Mouse (Mus musculus): ENCODE measurements around the gene Gm17374. TPM values are rescaled to one million over a fixed set of nuclear protein-coding genes. Genes with fewer than 3 reads are reported as not detected.
"Not testable (repeated sequence)": the region's sequence is repeated elsewhere in the genome, so short reads cannot be mapped to it uniquely, and the experiment has no call there.

The Gm17374 gene
- total RNA-seq (2021) = not detected
- long read RNA-seq, experiment 1 = 0 reads
- long read RNA-seq, experiment 2 = 0 reads

DNA sequence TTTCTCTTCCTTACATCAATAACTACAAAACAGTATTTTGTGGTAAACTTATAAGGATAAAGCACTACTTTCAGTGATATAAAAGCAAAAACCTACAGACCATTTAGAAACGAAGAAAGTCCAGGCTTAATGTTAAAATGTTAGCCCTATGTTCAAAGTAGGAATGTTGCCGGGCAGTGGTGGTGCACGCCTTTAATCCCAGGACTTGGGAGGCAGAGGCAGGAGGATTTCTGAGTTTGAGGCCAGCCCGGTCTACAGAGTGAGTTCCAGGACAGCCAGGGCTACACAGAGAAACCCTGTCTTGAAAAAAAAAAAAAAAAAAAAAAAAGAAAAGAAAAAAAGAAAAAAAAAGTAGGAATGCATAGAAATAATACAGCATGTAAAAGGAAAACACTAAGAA lies at the start of gene Gm17374:
Gene Gm17374 (plus strand): TSS at position 301 of the 400 bp plus-strand sequence.
- DNase-seq = not testable (repeated sequence)
- intact Hi-C loops (cut with DNase I) = loop anchor here (10.0 kb wide), 1 partner anchor 377 kb away; no protein-coding TSS in a partner anchor

DNA sequence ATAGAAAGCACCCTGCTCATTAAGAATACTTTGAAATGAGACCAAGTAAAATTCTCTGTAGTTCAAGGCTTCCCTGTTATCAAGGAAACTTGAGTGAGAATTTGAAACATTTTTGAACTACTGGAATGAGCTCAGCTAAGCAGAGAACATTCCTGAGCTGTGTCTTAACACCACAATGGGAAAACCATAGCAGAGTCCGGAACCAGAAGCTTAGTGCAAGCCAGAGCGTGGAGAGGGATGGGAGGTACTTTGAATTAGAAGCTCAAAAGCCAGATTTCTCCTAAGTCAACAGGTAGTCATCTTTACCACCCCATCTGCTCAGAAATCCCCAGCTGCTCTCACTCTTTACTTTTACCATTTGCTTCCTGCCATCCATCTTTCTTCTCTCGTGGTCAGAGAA lies 46.9 kb upstream of the Gm17374 start:
- intact Hi-C loops (cut with DNase I) = no loop called here
- no peak for DNase-seq

DNA sequence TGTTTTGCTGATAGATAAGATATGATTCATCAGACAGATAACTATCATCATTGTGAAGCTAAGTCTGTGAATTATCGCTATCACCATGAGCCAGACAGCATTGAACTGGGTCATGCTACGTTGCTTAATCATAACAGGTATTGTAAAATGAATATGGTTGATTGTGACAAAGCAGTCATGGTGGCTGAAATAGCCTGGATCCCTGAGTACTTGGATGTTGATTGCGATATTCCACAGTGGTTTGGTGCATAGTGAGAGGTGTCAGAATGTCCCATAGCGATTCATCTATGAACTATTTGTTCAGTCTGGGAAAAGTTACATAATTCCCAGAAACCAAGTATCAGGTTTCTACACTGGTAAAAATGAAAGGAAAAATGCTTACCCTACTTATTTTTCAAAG lies 44.2 kb upstream of the Gm17374 start:
- no peak for DNase-seq
- intact Hi-C loops (cut with DNase I) = no loop called here

- intact Hi-C loops (cut with DNase I) = no loop called here
- DNase-seq = no peak
Measured at GRCm38 (mm10) chr2:140108945-140109344, 42.9 kb upstream of the Gm17374 start.

DNA sequence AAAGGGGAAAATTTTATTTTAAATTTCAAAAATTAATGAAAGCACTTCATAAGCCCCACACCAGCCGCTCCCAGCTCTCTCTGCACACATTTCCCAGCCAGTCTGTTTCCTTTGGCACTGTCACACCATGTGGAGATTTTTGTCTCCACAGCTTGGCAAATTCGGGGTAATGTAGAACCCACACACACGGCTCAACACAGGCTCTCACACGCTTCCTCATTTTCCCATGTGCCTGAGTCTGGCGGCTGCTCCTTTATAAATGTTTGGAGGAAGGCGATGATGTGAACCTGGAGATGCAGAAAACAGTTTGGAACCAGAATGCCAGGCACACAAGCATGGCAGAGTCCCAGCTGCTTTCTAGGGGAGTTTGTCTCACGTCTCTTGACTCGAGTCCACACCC lies 38.0 kb upstream of the Gm17374 start:
- intact Hi-C loops (cut with DNase I) = no loop called here
- DNase-seq = no peak

- intact Hi-C loops (cut with DNase I) = no loop called here
- DNase-seq = no peak
Measured at GRCm38 (mm10) chr2:140125516-140125915, 26.3 kb upstream of the Gm17374 start.

DNA sequence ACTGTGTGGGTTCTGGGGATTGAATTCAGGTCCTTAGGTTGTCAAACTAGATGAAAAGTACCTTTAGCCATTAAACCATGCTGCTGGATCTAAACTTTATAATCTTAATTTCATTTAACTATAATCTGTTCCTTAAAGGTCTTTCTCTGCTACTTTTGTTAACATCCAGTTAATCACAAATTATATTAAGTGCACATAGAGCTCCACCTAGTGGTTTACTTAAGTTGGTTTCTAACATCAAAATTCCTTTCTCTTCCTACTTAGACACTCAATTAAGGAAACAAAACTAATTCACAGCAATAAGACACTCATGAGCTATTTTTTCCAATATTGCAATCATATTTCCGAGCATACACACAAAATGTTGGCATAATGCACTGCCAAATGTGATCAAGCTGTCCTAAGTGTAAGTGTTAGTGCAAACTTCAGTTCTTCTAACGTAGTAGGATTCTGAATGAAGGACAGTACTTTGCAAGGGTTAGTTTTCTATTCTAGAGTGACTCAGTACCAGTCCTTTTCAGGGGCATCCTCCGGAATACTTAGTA lies 7.4 kb downstream of the Gm17374 start:
- intact Hi-C loops (cut with DNase I) = loop anchor here (5.0 to 10.0 kb wide), 3 partner anchors 384 to 777 kb away; no protein-coding TSS in a partner anchor

GRCm38 (mm10) chr2:140163351-140163854 lies 11.6 kb downstream of the Gm17374 start:
- intact Hi-C loops (cut with DNase I) = no loop called here
- no peak for DNase-seq

More for the DNA sequence above, 7.4 kb downstream of the Gm17374 start:
- no peak for DNase-seq

DNA sequence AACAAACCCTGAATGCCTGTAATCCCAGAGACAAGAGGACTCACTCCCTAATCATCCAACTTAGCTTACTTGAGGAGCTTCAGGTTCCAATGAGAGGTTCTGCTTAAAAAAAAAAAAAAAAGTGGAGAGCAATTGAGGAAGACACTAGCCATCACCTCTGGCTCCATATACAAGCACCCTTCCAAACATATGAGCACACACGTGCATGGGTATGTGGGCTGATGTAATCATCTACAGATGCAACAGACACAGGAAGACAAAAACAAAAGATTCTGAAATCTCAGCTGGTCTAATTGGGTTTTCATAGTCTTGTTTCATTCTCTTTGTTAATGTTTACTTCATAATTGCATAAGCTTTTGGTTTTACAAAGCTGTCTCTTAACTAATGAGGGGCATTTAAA lies 17.2 kb downstream of the Gm17374 start:
- no peak for DNase-seq
- intact Hi-C loops (cut with DNase I) = no loop called here

DNA sequence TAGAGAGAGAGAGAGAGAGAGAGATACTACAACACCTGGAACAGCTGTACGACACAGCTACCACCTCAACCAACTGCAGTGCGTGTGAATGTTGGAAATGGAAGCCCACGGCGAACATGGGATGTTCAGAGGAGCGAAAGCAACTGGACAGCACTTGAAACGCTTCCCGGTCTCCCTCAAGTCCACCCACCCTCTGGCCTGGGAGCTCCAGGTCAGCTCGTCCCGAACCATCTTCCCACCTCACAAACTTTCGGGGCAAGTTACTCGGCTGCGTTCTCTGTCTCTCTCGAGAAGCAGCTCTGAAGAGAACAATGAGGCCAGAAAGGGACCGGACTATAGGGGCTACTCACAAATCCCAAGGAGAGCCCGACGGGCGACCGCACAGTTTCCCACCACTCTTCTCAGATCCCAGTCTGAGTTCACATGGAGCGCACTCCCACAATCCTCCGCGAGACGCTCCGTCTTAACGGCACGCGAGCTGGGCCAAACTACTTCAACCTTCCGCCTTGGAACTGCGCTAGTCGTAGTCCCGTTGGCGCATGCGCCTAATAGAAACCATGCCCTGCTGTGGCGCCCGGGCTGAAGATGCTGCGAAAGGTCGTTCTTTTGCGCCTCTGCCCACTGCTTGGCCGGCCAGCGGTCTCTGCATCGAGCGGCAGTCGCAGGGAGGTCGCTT lies 18.4 kb downstream of the Gm17374 start, which contains the start of the genes Esf1 and Ndufaf5:
Gene Esf1 (minus strand): TSS at position 438 of the 676 bp plus-strand sequence.
Gene Ndufaf5 (plus strand): TSS at position 523 of the 676 bp plus-strand sequence.
- intact Hi-C loops (cut with DNase I) = no loop called here
- DNase-seq = peak; percentile 94 to 97

DNA sequence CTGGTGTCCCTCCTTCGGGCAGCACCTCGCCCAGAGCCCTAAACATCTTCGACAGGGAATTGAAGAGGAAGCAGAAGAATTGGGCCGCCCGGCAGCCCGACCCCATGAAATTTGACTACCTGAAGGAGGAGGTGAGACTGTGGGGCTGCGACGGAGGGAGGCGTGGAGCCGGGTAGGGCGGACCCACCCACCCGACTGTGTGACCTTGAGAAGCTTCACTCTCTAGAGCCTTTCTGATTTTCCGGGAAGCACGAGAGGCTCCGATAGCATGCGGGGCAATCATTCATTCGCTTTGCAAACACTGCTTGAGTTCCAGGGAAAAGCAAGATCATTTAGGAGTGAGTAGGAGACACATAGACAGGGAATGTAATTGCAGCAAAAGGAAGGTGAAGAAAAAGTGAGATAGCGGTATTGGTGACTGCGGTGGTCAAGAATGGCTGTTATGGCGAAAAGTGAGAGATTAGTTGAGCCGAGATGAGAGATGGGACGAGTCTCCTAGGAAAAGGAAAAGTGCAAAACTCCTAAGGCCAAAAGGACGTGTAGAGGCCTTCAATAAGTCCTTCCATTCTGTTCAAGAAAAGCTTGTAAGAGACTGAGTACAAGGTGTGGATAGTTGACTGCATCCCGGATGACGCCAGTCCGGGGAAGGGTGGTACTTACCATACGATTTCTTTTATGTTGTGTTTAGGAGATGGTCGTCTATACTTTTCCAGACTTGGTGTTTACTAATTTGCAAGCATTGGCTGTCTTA lies 19.1 kb downstream of the Gm17374 start:
- intact Hi-C loops (cut with DNase I) = no loop called here
- DNase-seq = no peak

GRCm38 (mm10) chr2:140185685-140186210 lies 33.9 kb downstream of the Gm17374 start:
- DNase-seq; intact Hi-C loops (cut with DNase I): not testable (repeated sequence)

DNA sequence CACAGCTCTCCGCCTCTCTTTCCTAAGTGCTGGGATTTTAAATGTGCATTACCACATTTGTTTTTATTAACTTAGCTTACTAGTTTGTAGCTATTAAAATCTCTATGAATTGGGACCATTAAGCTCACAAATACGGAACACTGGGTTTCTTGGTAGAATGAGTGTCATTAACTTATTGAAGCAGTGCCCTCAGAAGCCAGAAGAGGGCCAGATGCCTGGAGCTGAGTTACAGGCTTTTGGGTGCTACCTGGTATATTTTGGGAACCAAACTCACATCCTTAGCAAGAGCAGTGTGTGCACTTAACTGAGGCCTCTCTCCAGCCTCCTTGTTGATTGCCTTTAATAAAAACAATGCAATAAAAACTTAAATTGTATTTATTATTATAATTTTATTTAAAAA lies 48.9 kb downstream of the Gm17374 start:
- intact Hi-C loops (cut with DNase I) = loop anchor here (5.0 kb wide), 1 partner anchor 227 kb away; no protein-coding TSS in a partner anchor
- no peak for DNase-seq

- peak in 1 of 2 experiments; percentile 14 for DNase-seq
- intact Hi-C loops (cut with DNase I) = loop anchor here (5.0 kb wide), 1 partner anchor 225 kb away; no protein-coding TSS in a partner anchor
Measured at GRCm38 (mm10) chr2:140202573-140202972, 50.7 kb downstream of the Gm17374 start.

Other genes with a start within 250 kb of the Gm17374 start
- gene Tasp1, start 85.2 kb upstream of the Gm17374 start, total RNA-seq (2021) = 1 to 10 TPM; 6.0 to 6.7 TPM
- 10 to 100 TPM; 12.3 to 12.6 TPM for gene Esf1, start 18.5 kb downstream of the Gm17374 start, total RNA-seq (2021)
- gene Ndufaf5, start 18.6 kb downstream of the Gm17374 start, total RNA-seq (2021) = 10 to 100 TPM; 26.6 to 30.0 TPM
- not detected for gene Sel1l2, start 237.7 kb downstream of the Gm17374 start, total RNA-seq (2021)
- 10 to 100 TPM in 1 of 2 experiments, 1 to 10 TPM in 1; 9.9 to 10.1 TPM for gene Macrod2, start 243.3 kb downstream of the Gm17374 start, total RNA-seq (2021)